Mouse (Mus musculus) cortical plate, adult 2 months (tissue): ENCODE data around the gene Fam166b.

Experiments used
- CTCF ChIP-seq: fragments of 200-500 bp; IDR thresholded peaks from 2 replicates; pipeline ENCODE4 v1.5.1; 2011; ENCODE audit warnings: mild to moderate bottlenecking, control low read depth, low read length; ENCODE audit not compliant: insufficient read depth; ENCODE audit errors: extremely low read depth
- POLR2A ChIP-seq: fragments of 200-500 bp; IDR thresholded peaks from 2 replicates; pipeline ENCODE4 v1.6.1; 2011; ENCODE audit warnings: mild to moderate bottlenecking, low read length, control low read depth; ENCODE audit not compliant: insufficient read depth; ENCODE audit errors: extremely low read depth

GRCm38 (mm10) chr4:43401486-43401885 lies 27.4 kb downstream of the Fam166b start:
- TF ChIP-seq CTCF (no peak), POLR2A (no peak)
